Mouse (Mus musculus) embryonic fibroblast, embryonic 13.5 days (primary cell): ENCODE data around the gene Dda1.

ENCODE experiments used
- CTCF ChIP-seq: IDR thresholded peaks from 2 replicates; pipeline ENCODE4 v1.5.1; 2011; ENCODE audit warnings: mild to moderate bottlenecking, control low read depth, low read length, moderate library complexity, borderline replicate concordance; ENCODE audit not compliant: insufficient read depth
- POLR2A ChIP-seq: IDR thresholded peaks from 2 replicates; pipeline ENCODE4 v1.6.1; 2011; ENCODE audit warnings: low read depth, mild to moderate bottlenecking, control low read depth, low read length, moderate library complexity

DNA sequence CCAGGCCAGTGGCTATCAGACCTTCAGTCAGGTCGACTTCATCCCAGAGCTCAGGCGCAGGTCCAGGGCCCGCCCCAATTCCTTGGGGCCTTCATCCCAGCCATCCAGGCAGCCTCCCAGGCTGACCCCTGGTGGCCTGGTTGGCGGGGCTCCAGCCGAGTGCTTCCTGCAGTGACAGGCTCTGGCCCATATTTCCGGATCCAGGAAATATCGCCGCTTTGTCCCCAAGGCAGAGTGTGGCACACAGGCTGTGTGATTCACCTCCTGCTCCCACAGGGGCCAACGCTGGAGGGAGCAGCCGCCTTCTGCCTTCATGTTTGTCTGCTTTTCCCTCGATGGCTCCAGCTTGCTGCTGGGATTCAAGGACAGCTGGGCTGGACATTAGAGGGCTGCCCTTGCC, 27.5 kb downstream of the Dda1 start:
- TF ChIP-seq POLR2A (no peak), CTCF (no peak)
